Comparison of ENCODE assay signal across 8 mouse cellular contexts in genomic region chr16:11175100-11175488, GRCm38 (mm10). TPM values are rescaled to one million over a fixed set of nuclear protein-coding genes. Genes with fewer than 3 reads are reported as not detected.
DNase-seq lines count a peak whose midpoint lies in the region; ATAC-seq and TF ChIP-seq lines count a peak whose summit lies in the region.

No protein-coding gene starts in this region.

- H3K9me3 ChIP-seq in lung, embryonic 14.5 days (ENCODE audit: low read depth, low read length), result no peaks in the 10 kb centered on the region
- no peaks in the 10 kb centered on the region for H3K9me3 ChIP-seq in embryonic facial prominence, embryonic 13.5 days

- peak; percentile 16 for DNase-seq in lung, embryonic 14.5 days
- no peak for DNase-seq in lung, postnatal 4 days
- peak; percentile 28 for DNase-seq in large intestine, adult 2 months (ENCODE audit: low read depth, low spot score)
- DNase-seq in layer of hippocampus, postnatal 36 days, result no peak
- no peak for DNase-seq in Muller cell, postnatal 12 days (ENCODE audit: inconsistent ontology term)
- DNase-seq in cerebellum, postnatal 14 days, result no peak

- no peak for ATAC-seq in lung, embryonic 14.5 days (ENCODE audit: insufficient read depth)
- no peak for ATAC-seq in embryonic facial prominence, embryonic 13.5 days (ENCODE audit: insufficient number of reproducible peaks, insufficient read depth, low FRiP score, low TSS enrichment, low read depth)

- H3K27ac ChIP-seq in lung, embryonic 14.5 days (ENCODE audit: low read depth), result peak overlapping the region; percentile 84
- peak overlapping the region; percentile 81 for H3K27ac ChIP-seq in embryonic facial prominence, embryonic 13.5 days
- no peak overlapping the region for H3K27ac ChIP-seq in olfactory bulb, adult 2 months (ENCODE audit: insufficient read depth, low read depth, low read length)

- 9% methylated on average over 9 of the region's 9 CpGs for WGBS in lung, embryonic 14.5 days
- 4% methylated on average over 9 of the region's 9 CpGs for WGBS in embryonic facial prominence, embryonic 13.5 days
- WGBS in large intestine, adult 2 months, result under 1% methylated on average over 9 of the region's 9 CpGs
- 1% methylated on average over 9 of the region's 9 CpGs for WGBS in olfactory bulb, adult 2 months

- H3K9ac ChIP-seq in lung, embryonic 14.5 days, result peak overlapping the region; percentile 83
- peak overlapping the region; percentile 89 for H3K9ac ChIP-seq in embryonic facial prominence, embryonic 13.5 days

- H3K4me3 ChIP-seq in lung, embryonic 14.5 days (ENCODE audit: low read depth, low read length), result peak overlapping the region; percentile 96
- peak overlapping the region; percentile 92 for H3K4me3 ChIP-seq in embryonic facial prominence, embryonic 13.5 days
- peak overlapping the region; percentile 87 for H3K4me3 ChIP-seq in olfactory bulb, adult 2 months (ENCODE audit: insufficient read depth, low read depth, low read length)

- no peak for TF ChIP-seq POLR2A in olfactory bulb, adult 2 months (IDR thresholded peaks at IDR 0.05; ENCODE audit: insufficient read depth, low read depth, low read length)

- peak overlapping the region; percentile 83 for H3K4me2 ChIP-seq in lung, embryonic 14.5 days
- peak overlapping the region; percentile 82 for H3K4me2 ChIP-seq in embryonic facial prominence, embryonic 13.5 days

- no peak for TF ChIP-seq CTCF in lung, embryonic 14.5 days (IDR thresholded peaks at IDR 0.05; ENCODE audit: low read depth)
- no peak for TF ChIP-seq CTCF in olfactory bulb, adult 2 months (IDR thresholded peaks at IDR 0.05; ENCODE audit: insufficient read depth, low read depth, low read length)

- no peaks in the 10 kb centered on the region for H3K36me3 ChIP-seq in lung, embryonic 14.5 days (ENCODE audit: insufficient read depth)
- no peaks in the 10 kb centered on the region for H3K36me3 ChIP-seq in embryonic facial prominence, embryonic 13.5 days

- no peaks in the 10 kb centered on the region for H3K27me3 ChIP-seq in lung, embryonic 14.5 days (ENCODE audit: insufficient read depth, low read length)
- H3K27me3 ChIP-seq in embryonic facial prominence, embryonic 13.5 days, result no peaks in the 10 kb centered on the region

- peaks cover 4% of the 10 kb centered on the region; the same call in 1 of the 2 replicates for H3K4me1 ChIP-seq in lung, embryonic 14.5 days (ENCODE audit: insufficient read depth)
- H3K4me1 ChIP-seq in embryonic facial prominence, embryonic 13.5 days, result peaks cover 26% of the 10 kb centered on the region
- H3K4me1 ChIP-seq in olfactory bulb, adult 2 months (ENCODE audit: control insufficient read depth, insufficient read depth, low read length), result peaks cover 11% of the 10 kb centered on the region

RNA-seq across cellular contexts. Expression of gene Zc3h7a, which starts 1.1 kb away (rescaled TPM):
- polyA plus RNA-seq in lung, embryonic 14.5 days (2014; fragmentation: Nextera tagmentation; extraction: Ambion mirVana), result 95.8 and 96.9 TPM in 2 replicates
- 98.5 and 119 TPM in 2 replicates for polyA plus RNA-seq in embryonic facial prominence, embryonic 13.5 days (2015; fragmentation: Nextera tagmentation; extraction: Ambion mirVana)
- 60.1 and 94.5 TPM in 2 replicates for polyA plus RNA-seq in large intestine, adult 2 months (2012; rRNA removed)
- polyA plus RNA-seq in olfactory bulb, adult 2 months (2012; ENCODE audit: insufficient read depth, insufficient read length, low replicate concordance, missing spikeins), result 609 TPM in 1 of 2 replicates, not detected in the other
- 10 to 100 TPM; 70.6 to 99.7 TPM for total RNA-seq in layer of hippocampus, postnatal 36 days (2021)

RNA-seq across cellular contexts. Expression of gene Rsl1d1, which starts 28.0 kb away (rescaled TPM):
- 193 and 202 TPM in 2 replicates for polyA plus RNA-seq in lung, embryonic 14.5 days (2014; fragmentation: Nextera tagmentation; extraction: Ambion mirVana)
- 199 and 218 TPM in 2 replicates for polyA plus RNA-seq in embryonic facial prominence, embryonic 13.5 days (2015; fragmentation: Nextera tagmentation; extraction: Ambion mirVana)
- polyA plus RNA-seq in large intestine, adult 2 months (2012; rRNA removed), result 8.2 and 9.0 TPM in 2 replicates
- polyA plus RNA-seq in olfactory bulb, adult 2 months (2012; ENCODE audit: insufficient read depth, insufficient read length, low replicate concordance, missing spikeins), result not detected in 2 replicates
- total RNA-seq in layer of hippocampus, postnatal 36 days (2021), result 10 to 100 TPM; 51.9 to 57.7 TPM

RNA-seq across cellular contexts. Expression of gene Txndc11, which starts 40.6 kb away (rescaled TPM):
- 38.2 and 38.8 TPM in 2 replicates for polyA plus RNA-seq in lung, embryonic 14.5 days (2014; fragmentation: Nextera tagmentation; extraction: Ambion mirVana)
- 36.3 and 38.6 TPM in 2 replicates for polyA plus RNA-seq in embryonic facial prominence, embryonic 13.5 days (2015; fragmentation: Nextera tagmentation; extraction: Ambion mirVana)
- polyA plus RNA-seq in large intestine, adult 2 months (2012; rRNA removed), result 35.9 and 45.2 TPM in 2 replicates
- polyA plus RNA-seq in olfactory bulb, adult 2 months (2012; ENCODE audit: insufficient read depth, insufficient read length, low replicate concordance, missing spikeins), result not detected in 2 replicates
- total RNA-seq in layer of hippocampus, postnatal 36 days (2021), result 10 to 100 TPM; 30.8 to 36.6 TPM

Comparison
In these comparisons a context has a peak if more than half of its experiments do, and no peak if none do; other contexts are left out.
1. DNase-seq: peak in lung, embryonic 14.5 days (single experiment) and large intestine, adult 2 months (single experiment); none in lung, postnatal 4 days (0 of 2), layer of hippocampus, postnatal 36 days (0 of 2), Muller cell, postnatal 12 days (single experiment) and cerebellum, postnatal 14 days (0 of 2).
2. Peak in every context shown above with its lines, with median percentiles within 50 percentile points of each other: H3K4me3 ChIP-seq.